Mouse (Mus musculus) stomach, embryonic 16.5 days (tissue): ENCODE data around the gene Glb1l. TPM values are rescaled to one million over a fixed set of nuclear protein-coding genes. Genes with fewer than 3 reads are reported as not detected.
A peak's percentile ranks its signal among the peaks of the same experiment; 100 is the strongest.

Source experiments
- ATAC-seq: fragments of 200-750 bp; cut with Nextera tagmentation; 2 replicates; pipeline ENCODE4 v1.8.0; 2017; ENCODE audit warnings: moderate number of reproducible peaks, moderate TSS enrichment; ENCODE audit not compliant: insufficient read depth, low FRiP score
- H3K27ac ChIP-seq: fragments of 300-500 bp; sonication (generic); 2 replicates; pipeline ENCODE4 v1.5.1; 2014; ENCODE audit warnings: low read length
- H3K27me3 ChIP-seq: fragments of 300-500 bp; sonication (generic); 2 replicates; pipeline ENCODE4 v1.6.1; 2014; ENCODE audit warnings: low read length, control low read depth, mixed read lengths; ENCODE audit not compliant: control insufficient read depth, insufficient read depth
- H3K36me3 ChIP-seq: fragments of 300-500 bp; sonication (generic); 2 replicates; pipeline ENCODE4 v1.6.1; 2014; ENCODE audit warnings: low read length; ENCODE audit not compliant: control insufficient read depth, insufficient read depth
- H3K4me1 ChIP-seq: fragments of 300-500 bp; sonication (generic); 2 replicates; pipeline ENCODE4 v1.6.1; 2014; ENCODE audit warnings: low read length, control low read depth, mixed read lengths; ENCODE audit not compliant: control insufficient read depth, insufficient read depth
- H3K4me2 ChIP-seq: fragments of 300-500 bp; sonication (generic); 2 replicates; pipeline ENCODE4 v1.6.1; 2014; ENCODE audit warnings: low read depth, low read length, mixed read lengths
- H3K4me3 ChIP-seq: fragments of 300-500 bp; sonication (generic); replicated peaks from 2 replicates; pipeline ENCODE4 v1.5.1; 2014; ENCODE audit warnings: mild to moderate bottlenecking, low read length
- H3K9ac ChIP-seq: fragments of 300-500 bp; sonication (generic); 2 replicates; pipeline ENCODE4 v1.6.1; 2014; ENCODE audit warnings: low read length
- H3K9me3 ChIP-seq: fragments of 300-500 bp; sonication (generic); replicated peaks from 2 replicates; pipeline ENCODE4 v1.6.1; 2016; ENCODE audit warnings: low read length, control low read depth; ENCODE audit not compliant: control insufficient read depth
- WGBS: fragments of 180-500 bp; shearing (Covaris S2); extraction: QIAGEN DNeasy Blood & Tissue Kit; methylation state at CpG from one replicate; pipeline ENCODE4 v1.1.7; 2014; 5-methylcytosine and 5-hydroxymethylcytosine counted together
- polyA plus RNA-seq: library from polyadenylated mRNA; unstranded; fragments of >200 nt; fragmentation: Nextera tagmentation; extraction: Ambion mirVana; gene quantifications from 2 replicates; pipeline ENCODE4 v1.2.1, GENCODE M21; 2015

The Glb1l gene
- polyA plus RNA-seq, 1 experiment from 2014 or later = 20.1 TPM

- no peaks in the 10 kb centered on the region for H3K9me3 ChIP-seq
- H3K4me3 ChIP-seq = no peak overlapping the region
- H3K4me2 ChIP-seq = no peak overlapping the region
- no peaks in the 10 kb centered on the region for H3K27me3 ChIP-seq
- peak overlapping the region; percentile 25; the same call in 1 of the 2 replicates for H3K9ac ChIP-seq
- 0 out of 2 replicates have a peak, but pooled peaks cover 4% of the 10 kb centered on the region for H3K36me3 ChIP-seq
- peak; percentile 61 for ATAC-seq
- peaks cover 12% of the 10 kb centered on the region for H3K4me1 ChIP-seq
- 41% methylated on average over 9 of the region's 9 CpGs for WGBS
- H3K27ac ChIP-seq = peak overlapping the region; percentile 12; the same call in 1 of the 2 replicates
Measured at GRCm38 (mm10) chr1:75248041-75248772, 37.6 kb upstream of the Glb1l start.

GRCm38 (mm10) chr1:75247071-75247930 lies 36.7 kb upstream of the Glb1l start:
- Histone ChIP-seq H3K9me3 (no peaks in the 10 kb centered on the region), H3K27me3 (no peaks in the 10 kb centered on the region), H3K4me2 (no peak overlapping the region), H3K9ac (peak overlapping the region; percentile 25; the same call in 1 of the 2 replicates), H3K4me1 (peaks cover 12% of the 10 kb centered on the region), H3K4me3 (no peak overlapping the region), H3K27ac (peak overlapping the region; percentile 12; the same call in 1 of the 2 replicates), H3K36me3 (0 out of 2 replicates have a peak, but pooled peaks cover 4% of the 10 kb centered on the region)
- WGBS = 78% methylated on average over 16 of the region's 16 CpGs
- no peak for ATAC-seq

GRCm38 (mm10) chr1:75244836-75245235 lies 34.2 kb upstream of the Glb1l start:
- Histone ChIP-seq H3K4me3 (no peak overlapping the region), H3K4me2 (no peak overlapping the region), H3K27me3 (no peaks in the 10 kb centered on the region), H3K9me3 (no peaks in the 10 kb centered on the region), H3K36me3 (peaks cover 8% of the 10 kb centered on the region; the same call in 1 of the 2 replicates), H3K4me1 (peaks cover 9% of the 10 kb centered on the region), H3K9ac (no peak overlapping the region), H3K27ac (no peak overlapping the region)
- WGBS = 17% methylated on average over 4 of the region's 4 CpGs
- peak; percentile 27; the same call in 1 of the 2 replicates for ATAC-seq

GRCm38 (mm10) chr1:75244175-75244826 lies 33.7 kb upstream of the Glb1l start:
- Histone ChIP-seq H3K9me3 (no peaks in the 10 kb centered on the region), H3K4me2 (no peak overlapping the region), H3K27ac (no peak overlapping the region), H3K4me3 (no peak overlapping the region), H3K27me3 (no peaks in the 10 kb centered on the region), H3K4me1 (peaks cover 9% of the 10 kb centered on the region), H3K36me3 (peaks cover 11% of the 10 kb centered on the region; the same call in 1 of the 2 replicates), H3K9ac (no peak overlapping the region)
- 93% methylated on average over 12 of the region's 12 CpGs for WGBS
- no peak for ATAC-seq

GRCm38 (mm10) chr1:75243411-75243810 lies 32.8 kb upstream of the Glb1l start:
- H3K9ac ChIP-seq = no peak overlapping the region
- no peak for ATAC-seq
- no peak overlapping the region for H3K27ac ChIP-seq
- H3K9me3 ChIP-seq = no peaks in the 10 kb centered on the region
- no peaks in the 10 kb centered on the region for H3K27me3 ChIP-seq
- peaks cover 11% of the 10 kb centered on the region; the same call in 1 of the 2 replicates for H3K36me3 ChIP-seq
- WGBS = 89% methylated on average over 14 of the region's 14 CpGs
- H3K4me3 ChIP-seq = no peak overlapping the region
- H3K4me2 ChIP-seq = no peak overlapping the region
- peaks cover 9% of the 10 kb centered on the region for H3K4me1 ChIP-seq

- no peak for ATAC-seq
- H3K4me2 ChIP-seq = no peak overlapping the region
- no peak overlapping the region for H3K9ac ChIP-seq
- H3K27ac ChIP-seq = no peak overlapping the region
- H3K9me3 ChIP-seq = no peaks in the 10 kb centered on the region
- no peaks in the 10 kb centered on the region for H3K27me3 ChIP-seq
- H3K4me1 ChIP-seq = peaks cover 14% of the 10 kb centered on the region
- peaks cover 11% of the 10 kb centered on the region; the same call in 1 of the 2 replicates for H3K36me3 ChIP-seq
- WGBS = 80% methylated on average over 10 of the region's 10 CpGs
- H3K4me3 ChIP-seq = no peak overlapping the region
Measured at GRCm38 (mm10) chr1:75239591-75239990, 29.0 kb upstream of the Glb1l start.

GRCm38 (mm10) chr1:75236117-75237050 lies 25.8 kb upstream of the Glb1l start, which contains the start of gene Dnajb2:
Dnajb2 (plus strand) TSS chr1:75236406.
- under 1% methylated on average over 63 of the region's 64 CpGs for WGBS
- H3K4me1 ChIP-seq = peaks cover 14% of the 10 kb centered on the region
- H3K4me2 ChIP-seq = peak within 1 kb of the TSS; percentile 86
- no peaks in the 10 kb centered on the region for H3K27me3 ChIP-seq
- no peaks in the 10 kb centered on the region for H3K9me3 ChIP-seq
- peak within 1 kb of the TSS; percentile 89 for H3K27ac ChIP-seq
- H3K9ac ChIP-seq = peak within 1 kb of the TSS; percentile 87
- H3K4me3 ChIP-seq = peak within 1 kb of the TSS; percentile 73
- peak; percentile 96 for ATAC-seq
- H3K36me3 ChIP-seq = peaks cover 7% of the 10 kb centered on the region; the same call in 1 of the 2 replicates

GRCm38 (mm10) chr1:75234606-75235005 lies 24.0 kb upstream of the Glb1l start:
- H3K4me3 ChIP-seq = no peak overlapping the region
- WGBS = 2% methylated on average over 8 of the region's 8 CpGs
- H3K4me2 ChIP-seq = no peak overlapping the region
- no peaks in the 10 kb centered on the region for H3K9me3 ChIP-seq
- H3K27me3 ChIP-seq = no peaks in the 10 kb centered on the region
- no peak overlapping the region for H3K9ac ChIP-seq
- H3K27ac ChIP-seq = no peak overlapping the region
- no peak for ATAC-seq
- H3K4me1 ChIP-seq = peaks cover 14% of the 10 kb centered on the region
- peaks cover under 1% of the 10 kb centered on the region; the same call in 1 of the 2 replicates for H3K36me3 ChIP-seq
